Mouse (Mus musculus): ENCODE measurements at regions not wholly inside any gene's neighbourhood (a gene's known extent, or its start where the extent isn't known, plus 50 kb on each side); places are given as distances from the start of the nearest gene placed in this dataset.

DNA sequence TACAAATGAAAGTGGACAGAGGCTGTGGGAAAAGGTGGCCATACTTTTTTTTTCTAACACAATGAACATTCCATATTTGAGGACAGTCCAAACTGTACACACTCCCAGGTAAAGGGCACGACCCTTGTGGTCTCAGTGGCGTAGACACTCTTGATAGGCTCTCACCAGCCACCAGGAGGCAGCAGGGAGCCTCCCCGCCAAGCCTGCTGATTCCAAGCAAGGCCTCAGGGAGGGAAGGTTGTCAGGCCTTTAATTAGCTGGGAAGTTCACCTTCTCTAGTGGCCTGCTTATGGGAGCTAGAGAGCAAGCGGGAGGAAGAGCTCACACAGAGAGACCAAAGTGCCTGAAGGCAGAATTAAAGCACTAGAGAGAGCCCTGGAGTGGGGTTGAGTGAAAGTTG lies 403.7 kb downstream of the Zfp536 start:
- DNase-seq (ENCODE audit: extremely low spot score in 1 of 2, low spot score in 1 of 2) = no peak

DNA sequence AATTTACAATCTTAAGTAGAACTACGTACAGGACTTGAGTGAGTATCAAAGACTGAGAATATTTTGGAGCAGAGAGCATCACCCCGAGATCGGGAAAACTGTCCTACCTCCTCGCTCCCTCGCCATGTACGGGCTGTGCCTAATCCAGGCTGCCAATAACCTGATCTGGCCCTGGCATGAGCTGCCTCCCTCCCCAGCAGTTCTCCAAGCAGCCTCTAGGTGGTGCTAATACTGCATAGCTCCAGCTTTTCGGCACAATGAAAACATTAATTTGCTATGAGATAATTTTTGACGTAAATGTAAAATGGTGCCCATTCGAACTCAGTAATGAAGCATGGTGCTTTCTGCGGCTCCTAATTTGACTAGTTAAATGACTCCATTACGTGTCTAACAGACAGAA lies 399.6 kb downstream of the Zfp536 start:
- DNase-seq (ENCODE audit: extremely low spot score in 1 of 2, low spot score in 1 of 2) = peak; percentile 61 to 92

- DNase-seq (ENCODE audit: extremely low spot score in 1 of 2, low spot score in 1 of 2) = no peak
Measured at GRCm38 (mm10) chr7:37375044-37375443, 398.4 kb downstream of the Zfp536 start.

- DNase-seq (ENCODE audit: extremely low spot score in 1 of 2, low spot score in 1 of 2) = no peak
Measured at GRCm38 (mm10) chr7:37375591-37375990, 397.9 kb downstream of the Zfp536 start.

- DNase-seq (ENCODE audit: extremely low spot score in 1 of 2, low spot score in 1 of 2) = no peak
Measured at GRCm38 (mm10) chr7:37376207-37376606, 397.2 kb downstream of the Zfp536 start.

GRCm38 (mm10) chr7:37377889-37378521 lies 395.4 kb downstream of the Zfp536 start:
- DNase-seq (ENCODE audit: extremely low spot score in 1 of 2, low spot score in 1 of 2) = no peak

DNA sequence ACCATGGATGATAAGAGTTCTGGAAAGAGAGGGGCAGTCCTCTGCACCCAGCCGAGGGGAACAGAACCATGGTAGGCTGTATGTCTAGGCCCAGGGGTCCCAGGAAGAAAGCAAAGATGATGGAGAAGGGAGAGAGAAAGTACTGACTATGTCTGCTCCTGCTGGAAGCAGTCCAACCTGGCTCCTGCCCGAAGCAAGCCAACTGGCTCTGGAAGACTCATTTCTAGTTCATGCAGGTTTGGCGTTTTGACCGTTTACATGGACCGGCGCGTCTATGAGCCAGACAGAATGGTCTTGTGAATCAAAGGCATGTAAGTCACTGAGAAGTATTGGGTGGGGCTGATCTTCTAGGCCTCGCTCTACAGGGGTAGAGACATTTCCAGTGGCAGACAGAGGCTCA lies 385.6 kb downstream of the Zfp536 start:
- no peak for DNase-seq (ENCODE audit: extremely low spot score in 1 of 2, low spot score in 1 of 2)

DNA sequence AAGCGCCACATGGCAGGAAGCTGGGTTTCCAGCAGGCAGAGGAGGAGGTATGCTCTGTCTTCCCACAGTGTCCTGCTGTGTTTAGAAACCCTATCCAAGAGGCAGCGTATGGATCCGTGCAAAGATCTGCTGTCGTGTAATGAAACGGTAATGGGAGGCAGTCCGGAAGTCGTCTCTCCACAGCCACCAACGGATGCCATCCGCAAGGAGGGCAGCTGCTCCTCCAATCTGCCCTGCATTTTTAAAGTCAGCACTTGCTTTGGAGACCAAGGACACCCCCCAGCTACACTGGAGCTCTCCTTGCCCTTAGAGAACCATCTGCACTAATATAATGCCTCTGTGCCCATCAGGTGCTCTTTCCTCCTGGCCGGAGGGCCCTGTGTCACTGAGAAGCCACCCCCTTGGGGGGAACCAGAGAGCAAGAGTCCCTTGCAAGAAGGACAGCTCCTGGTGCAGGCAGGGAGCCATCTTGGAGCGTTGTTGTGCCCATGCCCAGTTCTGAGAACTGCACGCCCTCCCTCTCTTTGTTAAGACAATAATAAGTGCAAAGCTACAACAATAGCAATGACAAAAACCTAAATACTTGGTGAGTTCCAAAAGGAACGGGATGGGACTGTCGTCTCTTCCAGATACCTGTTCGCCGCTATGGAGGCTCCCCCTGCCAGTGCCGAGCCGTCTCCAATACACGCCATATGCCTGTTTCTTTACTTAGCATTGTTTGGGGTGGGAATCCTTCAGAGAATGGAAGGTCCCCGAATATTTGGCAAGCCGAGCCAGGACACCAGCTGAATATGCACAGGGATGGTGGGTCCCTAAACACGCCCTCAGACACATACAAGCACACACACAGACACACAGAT lies 384.4 kb downstream of the Zfp536 start:
- DNase-seq (ENCODE audit: extremely low spot score in 1 of 2, low spot score in 1 of 2) = peak in 1 of 2 experiments; percentile 34

- DNase-seq (ENCODE audit: extremely low spot score in 1 of 2, low spot score in 1 of 2) = no peak
Measured at GRCm38 (mm10) chr7:37389703-37390087, 383.7 kb downstream of the Zfp536 start.

DNA sequence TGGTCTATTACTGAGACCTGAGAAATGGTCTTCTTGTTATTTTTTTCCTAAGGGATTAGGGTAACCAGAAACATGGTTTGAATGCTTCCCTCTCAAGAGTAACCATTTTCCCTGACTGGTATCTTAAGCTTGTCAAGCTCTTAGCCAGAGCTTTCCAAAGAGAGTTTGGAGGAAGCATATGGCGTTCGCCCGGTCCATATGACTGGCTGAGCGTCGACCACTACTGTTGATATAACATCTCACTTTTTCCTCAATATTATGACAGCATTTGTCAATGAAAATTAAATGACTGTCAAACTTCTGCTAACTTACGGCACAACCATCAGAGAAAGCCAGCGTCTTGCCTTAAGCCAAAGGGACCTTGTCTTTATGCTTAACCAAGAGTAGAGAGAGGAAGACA lies 383.2 kb downstream of the Zfp536 start:
- DNase-seq (ENCODE audit: extremely low spot score in 1 of 2, low spot score in 1 of 2) = no peak

- DNase-seq (ENCODE audit: extremely low spot score in 1 of 2, low spot score in 1 of 2) = no peak
Measured at GRCm38 (mm10) chr7:37392122-37392521, 381.3 kb downstream of the Zfp536 start.

DNA sequence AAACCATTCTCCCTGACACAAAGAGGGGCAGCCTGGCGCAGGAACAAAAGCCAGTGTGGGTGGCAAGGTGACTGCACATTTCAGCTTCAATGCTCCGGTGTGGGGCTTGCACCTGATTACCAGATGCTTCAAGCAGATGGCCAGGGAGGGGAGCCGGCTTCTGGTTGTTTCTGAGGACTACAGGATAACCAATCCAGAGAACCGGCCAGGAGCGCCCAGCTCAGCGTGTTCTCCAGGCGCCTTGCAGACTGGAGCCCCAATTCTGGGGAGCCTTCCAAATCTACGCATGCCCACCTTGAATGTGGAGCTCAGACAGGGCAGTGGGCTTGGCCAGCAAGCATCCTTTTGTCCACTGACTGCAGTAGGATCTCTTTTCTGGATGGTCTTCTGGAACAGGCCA lies 380.8 kb downstream of the Zfp536 start:
- no peak for DNase-seq (ENCODE audit: extremely low spot score in 1 of 2, low spot score in 1 of 2)

DNA sequence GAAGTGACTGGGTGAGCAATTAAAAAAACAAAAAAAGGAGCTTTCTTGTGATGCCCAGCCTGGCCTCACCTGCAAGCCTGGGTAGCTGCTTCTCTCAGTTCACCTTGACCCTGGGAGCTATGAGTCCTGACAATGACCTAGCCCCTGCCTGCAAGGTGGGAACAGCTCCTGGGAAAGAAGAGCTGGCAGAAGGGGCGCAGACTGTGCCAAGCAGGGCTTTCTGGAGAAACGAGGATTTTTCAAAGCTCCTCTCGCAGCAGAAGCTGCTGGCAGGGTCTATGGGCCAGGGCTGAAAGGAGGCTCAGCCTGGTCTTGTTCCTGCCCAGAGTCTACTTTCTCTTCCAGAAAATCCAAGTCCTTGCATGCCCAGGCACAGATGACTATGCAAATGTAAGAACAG lies 380.4 kb downstream of the Zfp536 start:
- no peak for DNase-seq (ENCODE audit: extremely low spot score in 1 of 2, low spot score in 1 of 2)

- DNase-seq (ENCODE audit: extremely low spot score in 1 of 2, low spot score in 1 of 2) = no peak
Measured at GRCm38 (mm10) chr7:37394965-37395426, 378.4 kb downstream of the Zfp536 start.

GRCm38 (mm10) chr7:37395881-37396513 lies 377.4 kb downstream of the Zfp536 start:
- no peak for DNase-seq (ENCODE audit: extremely low spot score in 1 of 2, low spot score in 1 of 2)

DNA sequence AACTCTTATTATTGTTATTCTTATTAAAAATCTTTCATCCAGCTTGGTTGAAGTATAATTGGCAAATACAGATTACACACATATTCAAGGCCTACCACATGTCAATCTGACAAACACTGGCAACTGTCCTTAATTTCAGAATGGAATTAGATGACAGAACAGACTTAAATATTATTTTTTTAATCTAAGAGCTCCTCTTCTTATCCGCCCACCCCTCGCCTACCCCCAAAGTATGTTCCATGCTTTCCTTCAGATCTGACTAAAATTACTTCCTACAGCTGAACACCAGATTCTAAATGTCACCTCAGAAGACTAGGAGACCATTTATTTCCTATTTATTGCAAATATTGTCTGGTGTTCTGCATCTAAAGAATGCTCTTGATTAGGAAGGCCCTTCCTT lies 370.0 kb downstream of the Zfp536 start:
- DNase-seq (ENCODE audit: extremely low spot score in 1 of 2, low spot score in 1 of 2) = no peak

DNA sequence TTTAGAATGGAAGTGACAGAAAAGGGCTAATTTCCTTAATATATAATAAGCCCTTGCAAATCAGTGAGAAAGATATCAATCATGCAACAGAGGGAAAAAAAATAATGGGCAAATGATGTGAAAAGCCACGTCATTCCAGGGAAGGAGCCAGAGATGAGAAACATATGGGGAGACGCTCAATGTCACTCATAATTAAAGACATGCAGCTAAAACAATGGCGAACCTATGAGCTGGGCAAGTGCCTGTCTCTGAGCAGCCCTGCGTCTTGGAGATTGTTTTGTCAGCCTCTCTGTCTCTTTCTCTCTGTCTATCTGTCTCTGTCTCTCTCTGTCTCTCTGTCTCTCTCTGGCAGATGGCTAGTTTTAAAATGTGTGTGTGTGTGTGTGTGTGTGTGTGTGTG lies 360.1 kb downstream of the Zfp536 start:
- no peak for DNase-seq (ENCODE audit: extremely low spot score in 1 of 2, low spot score in 1 of 2)

DNA sequence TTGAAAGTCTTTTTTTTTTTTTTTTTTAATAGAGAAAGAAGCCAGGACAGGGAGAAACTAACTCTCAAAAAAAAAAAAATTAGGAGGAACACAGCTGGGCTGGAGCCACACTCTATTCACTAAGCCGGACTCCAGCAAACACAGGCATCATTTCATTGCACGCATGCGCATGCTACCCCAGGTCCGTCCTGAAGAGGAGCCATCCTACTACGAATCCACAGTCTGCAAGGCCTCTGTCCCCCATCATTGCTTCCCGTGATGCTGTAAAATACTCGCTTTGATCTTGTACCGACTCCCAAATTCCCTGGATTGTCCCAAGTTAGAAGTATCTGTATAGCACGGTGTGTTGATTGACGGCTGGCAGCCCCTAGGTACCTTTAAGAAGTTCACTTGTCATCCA lies 351.7 kb downstream of the Zfp536 start:
- DNase-seq (ENCODE audit: extremely low spot score in 1 of 2, low spot score in 1 of 2) = no peak
